Mouse (Mus musculus): ENCODE results near the gene Dusp16.

The Dusp16 gene

GRCm38 (mm10) chr6:134792141-134793045, at the start of gene Dusp16:
Gene Dusp16 (minus strand): TSS chr6:134792625.
- peak; percentile 72 for DNase-seq (ENCODE audit: low spot score)

GRCm38 (mm10) chr6:134840346-134840745, 47.9 kb upstream of the Dusp16 start:
- DNase-seq (ENCODE audit: low spot score): no peak

GRCm38 (mm10) chr6:134838111-134838510, 45.7 kb upstream of the Dusp16 start:
- DNase-seq (ENCODE audit: low spot score): no peak

GRCm38 (mm10) chr6:134834585-134835251, 42.3 kb upstream of the Dusp16 start:
- no peak for DNase-seq (ENCODE audit: low spot score)

- no peak for DNase-seq (ENCODE audit: low spot score)
Observed at GRCm38 (mm10) chr6:134830776-134831175, 38.4 kb upstream of the Dusp16 start.

- peak; percentile 100 for DNase-seq (ENCODE audit: low spot score)
Observed at GRCm38 (mm10) chr6:134829786-134830700, 37.6 kb upstream of the Dusp16 start, which contains the start of gene Crebl2. Gene Crebl2 (plus strand): TSS chr6:134830154.

GRCm38 (mm10) chr6:134822844-134823243, 30.4 kb upstream of the Dusp16 start:
- DNase-seq (ENCODE audit: low spot score): no peak

GRCm38 (mm10) chr6:134820411-134820810, 28.0 kb upstream of the Dusp16 start:
- DNase-seq (ENCODE audit: low spot score): no peak

- no peak for DNase-seq (ENCODE audit: low spot score)
Observed at GRCm38 (mm10) chr6:134819741-134820140, 27.3 kb upstream of the Dusp16 start.

- no peak for DNase-seq (ENCODE audit: low spot score)
Observed at GRCm38 (mm10) chr6:134817051-134817928, 24.9 kb upstream of the Dusp16 start.

- DNase-seq (ENCODE audit: low spot score): no peak
Observed at GRCm38 (mm10) chr6:134813066-134813465, 20.6 kb upstream of the Dusp16 start.

- DNase-seq (ENCODE audit: low spot score): no peak
Observed at GRCm38 (mm10) chr6:134807794-134808193, 15.4 kb upstream of the Dusp16 start.

GRCm38 (mm10) chr6:134807091-134807490, 14.7 kb upstream of the Dusp16 start:
- no peak for DNase-seq (ENCODE audit: low spot score)

GRCm38 (mm10) chr6:134806130-134806529, 13.7 kb upstream of the Dusp16 start:
- DNase-seq (ENCODE audit: low spot score): no peak

- DNase-seq (ENCODE audit: low spot score): no peak
Observed at GRCm38 (mm10) chr6:134804736-134805277, 12.4 kb upstream of the Dusp16 start.

GRCm38 (mm10) chr6:134802641-134803043, 10.2 kb upstream of the Dusp16 start:
- no peak for DNase-seq (ENCODE audit: low spot score)

GRCm38 (mm10) chr6:134801483-134801882, 9.1 kb upstream of the Dusp16 start:
- no peak for DNase-seq (ENCODE audit: low spot score)

- DNase-seq (ENCODE audit: low spot score): no peak
Observed at GRCm38 (mm10) chr6:134796297-134796696, 3.9 kb upstream of the Dusp16 start.

GRCm38 (mm10) chr6:134793911-134794520, 1.6 kb upstream of the Dusp16 start:
- peak; percentile 83 for DNase-seq (ENCODE audit: low spot score)

Measured in ovary, postnatal 36 days (tissue).